Mouse (Mus musculus) small intestine, adult 2 months (tissue): ENCODE measurements around the gene Bcan. TPM values are rescaled to one million over a fixed set of nuclear protein-coding genes. Genes with fewer than 3 reads are reported as not detected.

Source experiments
- H3K27ac ChIP-seq: fragments of 200-500 bp; 2 replicates; pipeline ENCODE4 v1.5.1; 2012; ENCODE audit warnings: low read depth, low read length, control low read depth, inconsistent platforms; ENCODE audit not compliant: insufficient read depth
- H3K27me3 ChIP-seq: fragments of 200-500 bp; 2 replicates; pipeline ENCODE4 v1.6.1; 2012; ENCODE audit warnings: mild to moderate bottlenecking, moderate library complexity, low read length, inconsistent platforms; ENCODE audit not compliant: control insufficient read depth, insufficient read depth
- H3K36me3 ChIP-seq: fragments of 200-500 bp; 2 replicates; pipeline ENCODE4 v1.6.1; 2012; ENCODE audit warnings: mild to moderate bottlenecking, low read length, control low read depth, inconsistent platforms; ENCODE audit not compliant: control insufficient read depth, insufficient read depth
- H3K4me1 ChIP-seq: fragments of 200-500 bp; 2 replicates; pipeline ENCODE4 v1.6.1; 2012; ENCODE audit warnings: low read length, inconsistent platforms, mixed read lengths; ENCODE audit not compliant: control insufficient read depth, insufficient read depth, insufficient read length
- H3K4me3 ChIP-seq: fragments of 200-500 bp; 2 replicates; pipeline ENCODE4 v1.5.1; 2012; ENCODE audit warnings: low read depth, mild to moderate bottlenecking, control low read depth, inconsistent platforms, low read length, moderate library complexity
- CTCF ChIP-seq: fragments of 200-500 bp; IDR thresholded peaks from 2 replicates; pipeline ENCODE4 v1.5.1; 2012; ENCODE audit warnings: low read depth, mild to moderate bottlenecking, control low read depth, inconsistent platforms, low read length, moderate library complexity, mixed read lengths; ENCODE audit not compliant: insufficient replicate concordance, insufficient read length; ENCODE audit errors: extremely low read depth
- POLR2A ChIP-seq: fragments of 200-500 bp; IDR thresholded peaks from 2 replicates; pipeline ENCODE4 v1.6.1; 2012; ENCODE audit warnings: low read depth, mild to moderate bottlenecking, control low read depth, inconsistent platforms, low read length, moderate library complexity
- WGBS: fragments of 180-500 bp; shearing (Covaris S2); methylation state at CpG from one replicate; pipeline ENCODE4 v1.1.7; 2018; 5-methylcytosine and 5-hydroxymethylcytosine counted together
- polyA plus RNA-seq: library from polyadenylated mRNA; depleted of rRNA; stranded (reverse); fragments of >200 nt; gene quantifications from 2 replicates; pipeline ENCODE4 v1.2.3, GENCODE M21; 2012

Gene Bcan
- polyA plus RNA-seq, 1 experiment: 0.04 TPM

GRCm38 (mm10) chr3:87983627-87984026 is 16.4 kb downstream of the Bcan start:
- H3K4me1 ChIP-seq: peaks cover 16% of the 10 kb centered on the region
- TF ChIP-seq POLR2A: no peak
- H3K27ac ChIP-seq: peak overlapping the region; percentile 57; the same call in 1 of the 2 replicates
- H3K36me3 ChIP-seq: no peaks in the 10 kb centered on the region
- 0 out of 2 replicates have a peak, but pooled peaks cover 4% of the 10 kb centered on the region for H3K27me3 ChIP-seq
- no peak overlapping the region for H3K4me3 ChIP-seq
- 73% methylated on average over 6 of the region's 6 CpGs for WGBS

- Histone ChIP-seq H3K36me3 (no peaks in the 10 kb centered on the region), H3K4me3 (no peak overlapping the region), H3K27ac (peak overlapping the region; percentile 79), H3K27me3 (no peaks in the 10 kb centered on the region), H3K4me1 (peaks cover 16% of the 10 kb centered on the region)
- WGBS: 23% methylated on average over 13 of the region's 13 CpGs
- TF ChIP-seq POLR2A (no peak), CTCF (no peak)
Observed at GRCm38 (mm10) chr3:87982836-87983601, 17.0 kb downstream of the Bcan start.

GRCm38 (mm10) chr3:87981894-87982835 is 17.9 kb downstream of the Bcan start:
- no peak overlapping the region for H3K4me3 ChIP-seq
- H3K27me3 ChIP-seq: no peaks in the 10 kb centered on the region
- TF ChIP-seq CTCF (no peak), POLR2A (no peak)
- peak overlapping the region; percentile 79 for H3K27ac ChIP-seq
- H3K36me3 ChIP-seq: no peaks in the 10 kb centered on the region
- WGBS: 27% methylated on average over 12 of the region's 12 CpGs
- peaks cover 16% of the 10 kb centered on the region for H3K4me1 ChIP-seq

GRCm38 (mm10) chr3:87981214-87981760 is 18.7 kb downstream of the Bcan start:
- Histone ChIP-seq H3K4me3 (no peak overlapping the region), H3K4me1 (peaks cover 16% of the 10 kb centered on the region)
- 87% methylated on average over 6 of the region's 6 CpGs for WGBS

GRCm38 (mm10) chr3:87980728-87981127 is 19.3 kb downstream of the Bcan start:
- Histone ChIP-seq H3K36me3 (no peaks in the 10 kb centered on the region), H3K27me3 (no peaks in the 10 kb centered on the region), H3K27ac (no peak overlapping the region), H3K4me3 (no peak overlapping the region), H3K4me1 (peaks cover 16% of the 10 kb centered on the region)
- 86% methylated on average over 5 of the region's 5 CpGs for WGBS
- TF ChIP-seq POLR2A: no peak

More at GRCm38 (mm10) chr3:87981214-87981760, 18.7 kb downstream of the Bcan start:
- peak overlapping the region; percentile 79; the same call in 1 of the 2 replicates for H3K27ac ChIP-seq
- H3K36me3 ChIP-seq: no peaks in the 10 kb centered on the region
- no peaks in the 10 kb centered on the region for H3K27me3 ChIP-seq
- TF ChIP-seq POLR2A (no peak), CTCF (no peak)

GRCm38 (mm10) chr3:87980085-87980484 is 19.9 kb downstream of the Bcan start:
- no peak overlapping the region for H3K4me3 ChIP-seq

GRCm38 (mm10) chr3:87979493-87979892 is 20.5 kb downstream of the Bcan start:
- no peak for TF ChIP-seq CTCF
- no peak for TF ChIP-seq POLR2A
- no peak overlapping the region for H3K4me3 ChIP-seq
- no peaks in the 10 kb centered on the region for H3K36me3 ChIP-seq
- 88% methylated on average over 5 of the region's 5 CpGs for WGBS
- no peak overlapping the region for H3K27ac ChIP-seq
- peaks cover 16% of the 10 kb centered on the region for H3K4me1 ChIP-seq
- no peaks in the 10 kb centered on the region for H3K27me3 ChIP-seq

More at GRCm38 (mm10) chr3:87980085-87980484, 19.9 kb downstream of the Bcan start:
- Histone ChIP-seq H3K27ac (no peak overlapping the region), H3K27me3 (no peaks in the 10 kb centered on the region), H3K36me3 (no peaks in the 10 kb centered on the region), H3K4me1 (peaks cover 16% of the 10 kb centered on the region)
- TF ChIP-seq CTCF: no peak
- TF ChIP-seq POLR2A: no peak
- 64% methylated on average over 3 of the region's 3 CpGs for WGBS
